Mouse (Mus musculus) adrenal gland, adult 10 weeks (tissue): ENCODE results near the gene Htt. TPM values are rescaled to one million over a fixed set of nuclear protein-coding genes. Genes with fewer than 3 reads are reported as not detected.

Experiments used
- polyA plus RNA-seq: library from polyadenylated mRNA; stranded (reverse); fragments of 350-450 nt; fragmentation: Illumina TruSeq; extraction: RNeasy Lipid Tissue Mini Kit (QIAGEN cat#74804); gene quantifications from one replicate; pipeline ENCODE4 v1.2.3, GENCODE M21; 2014; ENCODE audit warnings: low read depth, low replicate concordance

The Htt gene
- 10.9 TPM for polyA plus RNA-seq

GRCm38 (mm10) chr5:34761509-34761908 is at the start of gene Htt:
TSS of gene Htt (plus strand) at chr5:34761740.

DNA sequence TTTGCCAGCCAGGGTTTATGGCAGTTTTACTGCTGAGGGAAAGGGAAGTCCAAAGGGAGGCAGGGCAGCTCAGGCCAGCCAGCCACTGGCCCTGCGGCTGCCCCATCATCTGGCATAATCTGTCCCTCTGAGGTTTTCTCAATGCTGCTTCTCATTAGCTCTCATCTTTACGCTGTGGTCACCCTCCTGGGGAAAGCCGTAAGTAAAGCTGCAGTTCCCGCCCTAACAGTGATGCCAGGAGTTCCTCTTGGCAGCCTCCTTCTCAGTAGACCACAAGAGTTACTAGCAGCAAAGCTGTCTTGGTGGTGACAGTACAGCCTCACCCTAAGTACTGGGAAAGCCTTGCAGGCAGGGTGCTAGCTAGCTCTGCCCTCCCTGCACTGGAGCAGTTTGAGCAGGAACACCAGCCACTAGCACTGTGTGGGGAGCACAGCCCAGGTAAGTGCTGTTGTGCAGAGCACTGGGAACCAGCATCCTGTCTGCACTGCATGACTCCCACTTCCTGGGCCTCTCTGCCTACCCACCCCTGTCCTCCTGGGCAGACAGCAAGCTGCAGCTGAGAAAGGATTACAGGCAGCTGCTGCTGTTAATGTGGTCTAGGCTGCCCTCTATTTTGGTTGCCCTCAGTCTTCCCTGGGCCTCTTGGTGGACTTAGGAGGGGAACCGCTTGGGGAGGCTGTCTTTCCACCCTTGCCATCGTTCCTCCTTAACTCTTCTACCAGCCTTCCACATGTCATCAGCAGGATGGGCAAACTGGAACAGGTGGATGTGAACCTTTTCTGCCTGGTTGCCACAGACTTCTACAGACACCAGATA is 146.6 kb downstream of the Htt start, which contains the start of gene Msantd1:
Gene Msantd1 (plus strand): TSS at position 103 of the 816 bp plus-strand sequence.

GRCm38 (mm10) chr5:34948861-34949760 is 187.6 kb downstream of the Htt start, which contains the start of gene Rgs12:
TSS of gene Rgs12 (plus strand) at chr5:34949445.

Other genes with a start within 250 kb of the Htt start
- gene Tnip2, start 247.7 kb upstream of the Htt start, polyA plus RNA-seq: 6.9 TPM
- 1.5 TPM for gene Sh3bp2, start 235.9 kb upstream of the Htt start, polyA plus RNA-seq
- gene Add1, start 188.1 kb upstream of the Htt start, polyA plus RNA-seq: 91.3 TPM
- not detected for gene Mfsd10, start 124.5 kb upstream of the Htt start, polyA plus RNA-seq
- gene Nop14, start 101.6 kb upstream of the Htt start, polyA plus RNA-seq: 35.0 TPM
- gene Grk4, start 101.4 kb upstream of the Htt start, polyA plus RNA-seq: 8.3 TPM
- not detected for gene Msantd1, start 146.3 kb downstream of the Htt start, polyA plus RNA-seq
- gene Rgs12, start 187.7 kb downstream of the Htt start, polyA plus RNA-seq: 15.9 TPM